ENCODE assay signal across 7 mouse cellular contexts in the genomic region with DNA sequence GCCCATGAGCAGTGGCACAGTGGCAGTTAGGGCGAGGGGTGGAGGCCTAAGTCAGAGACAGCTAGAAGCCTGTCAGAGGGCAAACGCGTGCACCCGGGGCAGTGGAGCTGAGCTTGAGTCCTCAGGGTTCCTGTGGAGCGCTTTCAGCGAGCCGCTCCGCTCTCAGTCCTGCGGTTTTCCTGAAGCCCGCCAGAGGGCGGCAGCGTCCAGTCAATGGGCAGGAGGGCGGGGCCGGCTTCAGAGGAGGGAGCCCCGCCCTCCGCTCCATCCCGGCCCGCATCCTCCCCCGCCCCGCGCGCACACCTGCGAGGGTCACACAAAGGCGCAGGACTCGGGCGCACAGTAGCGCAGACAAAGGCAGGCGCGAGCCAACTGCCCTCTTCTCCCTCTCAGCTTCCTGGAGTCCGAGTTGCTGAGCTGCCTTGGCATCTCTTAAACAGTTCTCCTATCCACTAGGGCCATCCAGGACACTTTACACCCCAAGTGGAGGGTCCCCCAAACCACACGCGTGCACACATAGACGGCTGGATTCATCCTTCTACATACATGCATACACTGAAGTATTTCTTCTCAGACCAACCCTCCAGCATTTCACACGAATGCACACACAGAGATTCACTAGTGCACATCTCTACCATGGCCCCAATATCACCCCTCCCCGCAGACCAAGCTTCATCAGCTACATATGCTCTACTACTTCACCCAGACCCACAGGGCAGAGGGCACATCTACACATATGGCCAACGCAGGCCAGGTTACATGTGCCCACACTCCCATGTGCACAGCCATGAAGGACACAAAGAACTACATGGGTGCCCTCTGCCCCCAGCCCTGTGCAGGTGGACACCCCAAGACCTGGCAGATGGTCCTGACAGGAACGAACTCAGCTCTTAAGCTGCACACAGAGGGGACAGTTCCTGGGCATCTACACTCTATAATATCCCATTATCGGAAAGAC. TPM values are rescaled to one million over a fixed set of nuclear protein-coding genes. Genes with fewer than 3 reads are reported as not detected.
A peak's percentile ranks its signal among the peaks of the same experiment; 100 is the strongest.
DNase-seq lines count a peak whose midpoint lies in the region; ATAC-seq and TF ChIP-seq lines count a peak whose summit lies in the region.

No protein-coding gene starts in this region.

- WGBS in intestine, postnatal 0 days = 9% methylated on average over 37 of the region's 38 CpGs
- WGBS in midbrain, embryonic 11.5 days = 8% methylated on average over 37 of the region's 38 CpGs

- no peaks in the 10 kb centered on the region for H3K4me1 ChIP-seq in intestine, postnatal 0 days (replicated peaks; ENCODE audit: control insufficient read depth, insufficient read depth, low read length)
- peaks cover 11% of the 10 kb centered on the region for H3K4me1 ChIP-seq in midbrain, embryonic 11.5 days (ENCODE audit: control insufficient read depth, insufficient read depth, low read length)

- peaks cover 29% of the 10 kb centered on the region for H3K27me3 ChIP-seq in intestine, postnatal 0 days (replicated peaks; ENCODE audit: control insufficient read depth, insufficient read depth, low read length)
- peaks cover 30% of the 10 kb centered on the region for H3K27me3 ChIP-seq in midbrain, embryonic 11.5 days (ENCODE audit: control insufficient read depth, insufficient read depth, low read length)

- no peaks in the 10 kb centered on the region for H3K9me3 ChIP-seq in intestine, postnatal 0 days (ENCODE audit: control insufficient read depth)
- H3K9me3 ChIP-seq in midbrain, embryonic 11.5 days (ENCODE audit: control insufficient read depth, low read length) = no peaks in the 10 kb centered on the region; the same call in 1 of the 2 replicates

- TF ChIP-seq CTCF in intestine, postnatal 0 days (IDR thresholded peaks at IDR 0.05; ENCODE audit: low read depth) = peak; percentile 91

- H3K9ac ChIP-seq in intestine, postnatal 0 days (ENCODE audit: low read depth, low read length) = no peak overlapping the region
- H3K9ac ChIP-seq in midbrain, embryonic 11.5 days (ENCODE audit: low read length) = peak overlapping the region; percentile 57

- peak; percentile 81 for DNase-seq in adrenal gland, adult 2 months
- DNase-seq in embryo, embryonic 11 days = peak; percentile 92
- peak; percentile 56 to 78 for DNase-seq in gastrocnemius, postnatal 4 days (ENCODE audit: low spot score in 2 of 2)
- peak; percentile 88 for DNase-seq in left cerebral cortex, postnatal 4 days
- peak; percentile 99 for DNase-seq in midbrain, embryonic 11.5 days (ENCODE audit: low spot score, missing footprints)
- DNase-seq in skeletal muscle tissue, adult 2 months (ENCODE audit: low read depth, low spot score) = peak; percentile 64

- no peak overlapping the region for H3K27ac ChIP-seq in intestine, postnatal 0 days (ENCODE audit: low read depth, low read length)
- no peak overlapping the region; the same call in 1 of the 2 replicates for H3K27ac ChIP-seq in midbrain, embryonic 11.5 days (ENCODE audit: low read depth, low read length)

- intact Hi-C loops in left cerebral cortex, postnatal 4 days (cut with DNase I) = loop anchor here (2.0 kb wide), 2 partner anchors 45 to 55 kb away; a partner anchor contains a TSS

- 0 out of 2 replicates have a peak overlapping the region, but pooled peaks have one; percentile 5 for H3K4me3 ChIP-seq in intestine, postnatal 0 days (ENCODE audit: low read depth, low read length)
- H3K4me3 ChIP-seq in midbrain, embryonic 11.5 days (ENCODE audit: low read depth, low read length) = peak overlapping the region; percentile 18; the same call in 1 of the 2 replicates

- 0 out of 2 replicates have a peak overlapping the region, but pooled peaks have one; percentile 1 for H3K4me2 ChIP-seq in intestine, postnatal 0 days (replicated peaks; ENCODE audit: low read depth)
- H3K4me2 ChIP-seq in midbrain, embryonic 11.5 days = peak overlapping the region; percentile 47

- ATAC-seq in intestine, postnatal 0 days = peak; percentile 59
- peak; percentile 81 for ATAC-seq in midbrain, embryonic 11.5 days (ENCODE audit: low FRiP score)

- no peaks in the 10 kb centered on the region for H3K36me3 ChIP-seq in intestine, postnatal 0 days (ENCODE audit: control insufficient read depth, insufficient read depth)
- no peaks in the 10 kb centered on the region for H3K36me3 ChIP-seq in midbrain, embryonic 11.5 days (ENCODE audit: control insufficient read depth, insufficient read depth, low read length)

RNA-seq across cellular contexts. Expression of a gene that starts 46.2 kb away (rescaled TPM):
- total RNA-seq in adrenal gland, adult 2 months (2021) = under 1 TPM; 0.46 to 0.90 TPM
- polyA plus RNA-seq in adrenal gland, adult 2 months (2012; rRNA removed) = 2.7 and 3.2 TPM in 2 replicates
- under 1 TPM; 0.52 to 0.91 TPM for total RNA-seq in gastrocnemius, postnatal 4 days (2021)
- 0.53 and 0.72 TPM in 2 replicates for polyA plus RNA-seq in intestine, postnatal 0 days (2015; fragmentation: Nextera tagmentation; extraction: Ambion mirVana)
- total RNA-seq in left cerebral cortex, postnatal 4 days (2021) = 10 to 100 TPM; 17.7 to 18.7 TPM
- polyA plus RNA-seq in midbrain, embryonic 11.5 days (2014; fragmentation: Nextera tagmentation; extraction: Ambion mirVana) = 26.6 and 31.3 TPM in 2 replicates

Comparison
In these comparisons a context has a peak if more than half of its experiments do, and no peak if none do; other contexts are left out.
1. RNA of a gene that starts 46.2 kb away (total RNA-seq): 17.7 to 18.7 TPM in left cerebral cortex, postnatal 4 days; 0.52 to 0.91 TPM in gastrocnemius, postnatal 4 days and 0.46 to 0.90 TPM in adrenal gland, adult 2 months; every median in the first group is over 4 times any median in the second.
2. Peak in every context shown above with its lines, with median percentiles within 50 percentile points of each other: DNase-seq.